Mouse (Mus musculus): ENCODE results near the gene Hoxb1.

The Hoxb1 gene

DNA sequence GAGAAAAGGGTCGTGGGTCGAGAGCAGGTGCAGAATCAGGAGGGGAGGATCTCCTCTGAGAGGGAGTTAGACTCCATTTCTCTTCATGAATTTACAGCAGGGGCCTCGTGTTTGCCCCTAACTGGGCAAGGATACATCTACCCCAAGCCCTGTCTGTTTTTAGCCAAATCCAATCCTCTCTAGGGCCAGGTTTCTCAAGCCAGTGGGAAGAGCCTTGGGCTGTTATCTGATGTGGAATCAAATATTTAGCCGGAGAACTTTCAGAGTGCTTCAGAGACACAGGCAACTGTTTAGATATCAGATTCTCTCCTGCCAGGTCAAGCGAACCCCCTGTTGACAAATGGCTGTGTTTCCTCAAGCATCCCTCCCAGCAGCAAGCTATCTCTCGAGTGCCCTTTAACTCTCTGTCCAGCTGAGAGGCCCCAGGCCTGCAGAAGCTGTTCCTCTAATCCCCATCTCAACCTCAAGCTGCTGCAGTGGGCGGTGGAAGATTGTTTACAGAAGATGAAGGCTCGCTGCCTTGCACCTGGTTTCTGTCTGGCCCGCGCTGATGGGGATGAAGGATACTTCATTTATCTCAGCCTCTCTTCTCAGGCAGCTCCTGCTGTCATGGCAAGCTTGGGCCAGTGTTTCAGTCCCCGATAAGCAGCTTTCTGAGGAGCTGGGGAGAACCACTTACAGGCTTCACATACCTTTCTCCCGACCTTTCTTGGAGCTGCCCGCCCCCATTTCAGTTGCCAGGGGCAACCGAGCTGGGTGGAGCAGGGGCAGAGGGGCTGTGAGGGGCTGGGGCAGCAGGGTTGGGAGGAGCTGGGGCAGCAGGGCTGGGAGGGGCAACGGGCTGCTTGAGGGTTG is 31.4 kb downstream of the Hoxb1 start:
- in situ Hi-C loops (cut with MboI, MseI) = no loop called here

DNA sequence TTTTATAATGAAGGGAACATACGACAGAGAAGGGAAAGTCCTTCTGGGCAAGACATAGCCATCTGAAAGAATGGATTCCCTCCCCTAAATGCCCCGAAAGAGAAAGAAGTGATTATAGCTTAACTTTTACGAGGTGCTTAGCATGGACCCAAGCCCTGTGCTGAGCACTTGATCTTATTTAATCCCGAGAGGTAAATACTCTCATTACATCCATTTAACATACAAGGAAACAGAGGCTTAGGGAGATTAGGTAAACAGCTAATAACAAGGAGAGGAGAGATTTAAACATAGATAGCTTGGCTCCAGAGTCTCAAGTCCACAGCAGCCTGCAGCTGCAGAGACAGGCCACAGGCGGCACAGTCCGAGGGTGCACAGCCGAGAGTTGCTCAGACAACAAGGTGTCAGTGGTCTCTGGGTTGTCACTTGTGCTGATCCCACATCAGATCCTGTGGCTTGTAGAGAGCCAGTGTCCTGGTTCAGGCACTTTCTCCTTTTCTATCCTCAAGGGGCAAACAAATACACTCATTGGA is 32.3 kb downstream of the Hoxb1 start:
- in situ Hi-C loops (cut with MboI, MseI) = no loop called here

DNA sequence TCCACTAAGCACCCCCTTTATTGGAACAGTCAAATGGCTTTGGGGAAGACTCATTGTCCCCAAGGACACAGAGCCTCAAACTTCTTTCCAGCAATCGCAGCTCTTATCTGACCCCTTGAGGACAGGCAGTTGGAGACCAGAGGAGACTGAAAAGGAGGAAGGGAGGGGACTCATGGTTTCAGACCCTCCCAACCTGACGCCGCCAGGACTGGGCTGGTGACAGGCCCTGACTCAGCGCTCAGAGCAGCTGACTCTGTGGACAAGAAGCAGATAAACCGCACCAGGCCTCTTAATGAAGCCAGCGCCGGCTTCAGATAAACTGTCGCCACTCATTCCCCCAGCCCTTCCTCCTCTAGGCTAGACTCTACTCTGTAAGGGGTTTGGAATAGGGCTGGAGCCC is 34.4 kb downstream of the Hoxb1 start:
- in situ Hi-C loops (cut with MboI, MseI) = no loop called here

DNA sequence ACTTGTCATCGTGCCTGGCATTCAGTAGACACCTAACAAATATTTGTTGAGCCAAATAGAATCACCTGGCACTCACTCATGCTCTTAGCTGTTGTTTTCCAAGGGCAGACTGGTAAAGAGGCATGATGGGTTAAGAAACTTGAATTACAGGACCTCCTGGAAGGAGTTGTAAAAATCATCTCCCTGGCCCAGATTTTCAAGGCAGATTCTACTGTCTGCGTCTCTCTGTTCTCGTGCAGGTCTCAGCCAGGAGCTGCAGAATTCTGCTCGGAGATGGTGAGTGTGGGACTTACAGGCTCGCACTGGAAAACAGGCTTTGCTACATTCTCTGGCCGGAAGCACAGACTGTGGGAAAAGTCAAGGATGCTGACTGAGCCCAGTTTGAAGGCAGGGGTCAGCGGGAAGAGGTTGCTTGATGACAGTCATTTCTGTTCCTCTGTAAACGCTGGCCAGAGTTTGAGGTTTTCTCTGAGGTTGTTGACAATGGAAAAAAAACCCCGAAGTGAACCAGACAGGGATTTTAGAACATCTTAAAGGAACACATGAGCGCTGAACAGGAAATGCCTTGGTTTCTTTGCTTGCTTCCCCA is 38.6 kb downstream of the Hoxb1 start:
- in situ Hi-C loops (cut with MboI, MseI) = no loop called here

DNA sequence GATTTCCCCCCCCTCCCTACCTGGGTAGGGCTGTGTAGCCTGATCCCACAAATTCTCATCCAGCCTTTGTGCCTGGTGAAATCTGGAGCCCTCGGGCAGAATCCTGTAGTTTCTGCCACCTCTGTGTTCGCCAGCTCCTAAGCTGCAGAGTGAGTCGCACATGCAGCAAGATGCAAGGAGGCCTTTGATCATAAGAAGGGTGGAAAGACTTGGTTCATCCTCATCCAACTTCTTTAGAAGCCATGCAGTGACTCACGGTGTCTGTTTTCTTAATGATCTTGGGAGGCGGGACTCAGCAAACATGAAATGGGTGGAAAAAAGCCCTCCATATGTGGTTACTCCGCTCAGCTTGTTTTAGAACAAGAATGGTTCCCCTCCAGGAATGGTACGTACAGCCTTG is 39.3 kb downstream of the Hoxb1 start:
- in situ Hi-C loops (cut with MboI, MseI) = no loop called here

DNA sequence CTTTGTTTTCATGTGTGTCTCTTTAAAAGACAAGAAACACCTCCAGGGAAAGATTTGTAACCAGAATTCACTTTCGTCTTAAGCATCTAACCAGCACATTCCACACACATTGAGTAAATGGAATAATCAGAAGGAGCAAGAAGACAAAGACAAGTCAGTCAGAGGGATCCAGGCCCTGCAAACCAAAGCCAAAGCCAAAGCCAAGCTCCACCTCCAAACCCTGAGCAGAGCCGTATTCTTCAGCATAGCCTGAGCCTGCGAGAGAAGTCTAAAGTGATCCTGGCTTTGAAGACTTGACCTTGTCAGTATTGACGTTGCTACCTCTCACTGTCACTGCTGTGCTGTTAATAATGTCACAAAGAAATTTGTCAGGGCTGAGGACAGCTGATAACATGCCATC is 40.0 kb downstream of the Hoxb1 start:
- in situ Hi-C loops (cut with MboI, MseI) = no loop called here

DNA sequence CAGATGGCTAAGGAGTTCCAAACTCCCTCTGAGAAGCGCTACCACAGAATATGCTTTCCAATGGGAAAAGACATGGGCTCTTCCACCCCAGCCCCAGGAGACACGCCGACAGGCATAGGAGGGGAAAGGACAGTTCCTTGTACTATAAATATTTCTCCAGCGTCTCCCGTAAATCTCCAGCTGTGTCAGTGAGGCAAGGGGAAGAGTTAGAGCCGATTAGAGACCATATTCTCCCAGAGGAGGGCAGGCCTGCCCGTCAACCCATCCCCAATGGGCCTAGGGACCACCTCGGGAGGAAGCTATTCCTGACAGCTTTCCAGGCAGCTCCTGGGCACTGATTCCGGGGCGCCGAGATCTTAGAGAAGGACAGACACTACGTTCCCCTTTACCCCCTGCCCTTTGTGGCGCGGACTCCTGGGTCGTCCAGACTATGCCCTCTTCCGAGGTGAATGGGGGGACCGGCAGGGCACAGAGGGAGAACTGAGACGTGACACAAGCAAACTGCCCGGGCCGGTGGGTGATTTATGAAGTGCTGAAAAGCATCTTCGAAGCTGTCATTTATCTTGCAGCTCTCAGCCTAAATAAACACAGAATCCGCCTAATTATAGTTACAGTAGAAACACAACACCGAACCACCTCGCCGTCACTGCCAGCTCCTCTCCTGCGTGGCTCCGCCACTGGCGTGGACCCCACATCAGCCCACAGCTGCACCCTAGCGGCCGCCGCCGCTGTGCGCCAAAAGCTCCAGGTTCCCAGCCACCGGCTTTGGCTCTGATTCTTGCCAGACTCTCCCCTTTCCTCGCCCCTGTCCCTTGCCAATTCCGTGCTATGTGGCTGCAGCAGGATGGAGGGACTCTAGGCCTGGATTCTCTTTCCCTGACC is 41.9 kb downstream of the Hoxb1 start:
- in situ Hi-C loops (cut with MboI, MseI) = no loop called here

DNA sequence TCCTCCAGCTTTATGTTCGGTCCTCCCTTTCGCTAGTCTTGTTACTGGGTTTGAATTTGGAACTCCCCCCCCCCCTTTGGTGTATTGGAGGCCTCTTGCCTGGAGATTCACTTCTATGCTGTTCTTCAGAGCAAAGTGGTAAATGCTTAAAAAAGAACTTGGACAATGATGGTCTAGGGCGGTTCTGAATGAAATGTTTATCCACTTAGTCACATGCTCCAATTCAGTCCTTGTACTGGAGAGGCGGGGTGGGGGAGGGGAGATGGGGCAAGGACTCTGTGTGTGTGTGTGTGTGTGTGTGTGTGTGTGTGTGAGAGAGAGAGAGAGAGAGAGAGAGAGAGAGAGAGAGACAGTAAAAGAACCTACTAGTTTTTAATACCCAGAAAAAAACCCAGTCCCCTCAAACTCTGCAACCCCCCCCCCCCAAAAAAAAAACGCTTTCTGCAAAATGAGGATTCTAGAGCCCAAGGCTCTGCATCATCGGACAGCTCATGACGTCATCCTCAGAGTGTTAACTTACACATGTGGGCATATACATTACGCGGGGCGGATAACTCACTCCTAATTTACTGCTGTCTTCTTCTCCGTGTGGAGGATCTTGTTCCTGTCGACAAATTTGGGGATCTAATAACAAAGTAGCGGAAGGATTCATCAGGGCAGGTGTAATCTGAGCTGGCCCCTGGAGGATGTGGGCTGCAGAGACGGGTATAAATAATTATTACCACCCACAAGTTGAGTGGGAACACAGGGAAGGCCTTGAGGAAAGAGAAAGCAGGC is 42.9 kb downstream of the Hoxb1 start:
- in situ Hi-C loops (cut with MboI, MseI) = no loop called here

DNA sequence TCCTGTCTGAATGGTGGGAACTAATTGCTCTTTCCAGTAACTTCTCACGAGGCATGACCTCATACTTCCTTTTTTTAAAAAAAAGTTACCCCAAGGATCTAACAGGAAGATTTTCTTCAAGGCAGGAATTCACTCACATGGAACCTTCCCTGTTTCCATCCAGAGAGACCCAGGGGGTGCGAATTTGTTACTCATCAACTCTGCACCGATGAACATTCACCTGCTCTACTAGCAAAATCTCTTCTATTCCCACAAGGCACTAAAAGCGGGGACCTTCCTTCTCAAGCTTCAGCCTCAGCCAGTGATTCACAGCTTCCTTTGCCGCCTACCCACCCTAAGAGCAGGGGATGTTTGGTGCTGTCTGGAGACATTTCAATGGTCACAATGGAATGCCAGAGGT is 45.5 kb downstream of the Hoxb1 start:
- in situ Hi-C loops (cut with MboI, MseI) = loop anchor here in 1 of 2 experiments (10.0 kb wide), 2 partner anchors 144 to 464 kb away; no protein-coding TSS in a partner anchor

DNA sequence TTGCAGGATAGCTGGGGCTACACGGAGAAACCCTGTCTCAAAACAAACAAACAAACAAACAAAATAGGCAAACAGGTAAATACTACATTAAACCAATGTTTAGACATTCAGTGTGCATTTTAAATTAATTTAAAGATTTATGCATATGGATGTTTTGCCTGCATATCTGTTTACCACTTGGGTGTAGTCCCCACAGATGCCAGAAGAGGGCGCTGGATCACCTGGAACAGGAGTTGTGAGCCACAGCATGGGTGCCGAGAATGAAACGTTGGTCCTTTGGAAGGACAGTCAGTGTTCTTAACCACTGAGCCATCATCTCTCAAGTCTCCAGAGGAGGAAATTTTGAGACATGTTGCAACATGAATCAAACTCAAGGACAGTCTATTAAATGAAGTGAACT is 46.4 kb downstream of the Hoxb1 start:
- in situ Hi-C loops (cut with MboI, MseI) = loop anchor here in 1 of 2 experiments (10.0 kb wide), 2 partner anchors 143 to 463 kb away; no protein-coding TSS in a partner anchor

DNA sequence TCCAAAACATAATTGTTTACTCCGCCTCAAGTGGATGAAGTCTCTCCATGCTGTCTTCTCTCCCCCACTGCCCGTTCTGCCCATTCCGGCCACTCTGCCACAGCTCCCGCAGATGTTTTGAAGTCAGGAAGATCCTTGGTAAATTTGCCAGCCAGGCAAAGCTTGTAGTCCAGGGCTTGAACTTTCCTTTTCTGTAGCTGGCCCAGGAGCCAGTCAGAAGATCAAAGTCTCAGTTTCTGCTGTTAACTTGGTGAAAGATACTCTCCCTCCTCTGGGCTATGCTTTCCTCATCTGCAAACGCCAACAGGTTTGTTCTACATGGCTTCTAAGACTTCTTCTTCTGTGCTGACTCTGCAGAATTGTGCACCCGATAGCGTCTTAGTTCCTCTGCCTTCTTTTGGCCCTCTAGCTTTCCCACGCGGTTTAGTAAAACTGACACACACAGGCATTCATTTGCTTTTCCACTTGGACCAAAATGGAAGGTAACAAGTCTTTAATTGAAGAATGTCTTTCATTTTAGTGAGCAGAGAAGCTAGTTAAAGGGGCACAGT is 47.5 kb downstream of the Hoxb1 start:
- in situ Hi-C loops (cut with MboI, MseI) = loop anchor here in 1 of 2 experiments (10.0 kb wide), 2 partner anchors 142 to 462 kb away; no protein-coding TSS in a partner anchor

DNA sequence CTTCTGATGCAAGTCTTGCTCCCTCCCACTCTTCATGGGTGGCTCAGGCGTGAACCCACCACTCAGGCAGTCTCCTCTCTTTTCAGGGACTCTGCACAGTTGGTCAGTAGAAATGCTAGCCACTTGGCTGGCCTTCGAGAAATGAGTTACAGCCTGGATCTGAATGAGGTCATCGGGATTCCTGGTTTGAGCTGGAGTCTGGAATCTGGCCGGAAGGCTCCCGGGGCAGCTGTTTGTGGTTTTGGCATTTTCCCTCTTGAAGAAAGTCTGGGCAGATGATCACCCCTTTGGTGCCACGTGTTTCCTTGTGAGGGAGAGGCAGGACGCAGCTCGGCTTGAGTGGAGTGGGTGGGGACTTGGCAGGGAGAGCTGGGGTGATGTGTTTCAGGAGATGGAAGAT is 48.0 kb downstream of the Hoxb1 start:
- in situ Hi-C loops (cut with MboI, MseI) = loop anchor here in 1 of 2 experiments (10.0 kb wide), 2 partner anchors 141 to 461 kb away; no protein-coding TSS in a partner anchor

DNA sequence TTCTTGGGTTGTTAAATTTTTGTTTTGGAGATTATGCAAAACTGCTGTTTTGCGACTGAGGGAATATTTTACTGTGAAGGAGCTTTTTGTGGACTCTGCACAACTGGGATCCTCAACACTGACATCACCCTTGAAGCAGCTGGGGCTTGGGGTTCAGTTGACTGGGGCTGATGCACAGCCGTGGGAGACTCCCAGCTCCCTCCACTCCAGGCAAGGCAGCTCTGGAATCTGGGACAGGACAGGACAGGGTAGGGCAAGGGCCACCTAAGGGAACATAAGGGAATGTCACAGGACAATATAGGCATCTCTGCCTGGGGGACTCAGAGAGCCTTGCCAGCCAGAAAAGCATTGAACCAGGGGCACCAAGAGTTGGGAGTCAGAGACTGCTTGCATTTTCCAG is 48.5 kb downstream of the Hoxb1 start:
- in situ Hi-C loops (cut with MboI, MseI) = loop anchor here in 1 of 2 experiments (10.0 kb wide), 2 partner anchors 141 to 461 kb away; no protein-coding TSS in a partner anchor

All from T-helper 17 cell (primary cell).